Mouse (Mus musculus) neural tube, embryonic 11.5 days (tissue): ENCODE measurements at regions not wholly inside any gene's neighbourhood (a gene's known extent, or its start where the extent isn't known, plus 50 kb on each side); places are given as distances from the start of the nearest gene placed in this dataset.
"Not testable (repeated sequence)": the region's sequence is repeated elsewhere in the genome, so short reads cannot be mapped to it uniquely, and the experiment has no call there.

Experiments
- ATAC-seq: fragments of 200-750 bp; cut with Nextera tagmentation; 2 replicates; pipeline ENCODE4 v1.8.0; 2017; ENCODE audit warnings: moderate number of reproducible peaks, mild to moderate bottlenecking, moderate TSS enrichment, moderate library complexity; ENCODE audit not compliant: insufficient read depth, low FRiP score, low TSS enrichment
- DNase-seq: peaks from one replicate; pipeline ENCODE4 v3.0.0-alpha.2; 2015; ENCODE audit warnings: low spot score
- H3K27ac ChIP-seq: fragments of 300-500 bp; sonication (generic); 2 replicates; pipeline ENCODE4 v1.5.1; 2014; ENCODE audit warnings: low read depth, mild to moderate bottlenecking, low read length
- H3K27me3 ChIP-seq: fragments of 300-500 bp; sonication (generic); 2 replicates; pipeline ENCODE4 v1.6.1; 2014; ENCODE audit warnings: mild to moderate bottlenecking, low read length, mixed read lengths; ENCODE audit not compliant: control insufficient read depth, insufficient read depth
- H3K36me3 ChIP-seq: fragments of 300-500 bp; sonication (generic); 2 replicates; pipeline ENCODE4 v1.6.1; 2014; ENCODE audit warnings: mild to moderate bottlenecking, low read length, moderate library complexity, mixed read lengths; ENCODE audit not compliant: control insufficient read depth, insufficient read depth
- H3K4me1 ChIP-seq: fragments of 300-500 bp; sonication (generic); 2 replicates; pipeline ENCODE4 v1.6.1; 2014; ENCODE audit warnings: low read length, mixed read lengths; ENCODE audit not compliant: control insufficient read depth, insufficient read depth
- H3K4me2 ChIP-seq: fragments of 300-500 bp; sonication (generic); 2 replicates; pipeline ENCODE4 v1.6.1; 2014; ENCODE audit warnings: low read depth, mild to moderate bottlenecking, moderate library complexity
- H3K4me3 ChIP-seq: fragments of 300-500 bp; sonication (generic); 2 replicates; pipeline ENCODE4 v1.5.1; 2014; ENCODE audit warnings: low read depth, low read length
- H3K9ac ChIP-seq: fragments of 300-500 bp; sonication (generic); 2 replicates; pipeline ENCODE4 v1.6.1; 2014; ENCODE audit warnings: mild to moderate bottlenecking, low read length
- H3K9me3 ChIP-seq: fragments of 300-500 bp; sonication (generic); 2 replicates; pipeline ENCODE4 v1.6.1; 2016; ENCODE audit warnings: low read length; ENCODE audit not compliant: control insufficient read depth
- WGBS: fragments of 180-500 bp; shearing (Covaris S2); extraction: QIAGEN DNeasy Blood & Tissue Kit; methylation state at CpG from one replicate; pipeline ENCODE4 v1.1.7; 2014; 5-methylcytosine and 5-hydroxymethylcytosine counted together

DNA sequence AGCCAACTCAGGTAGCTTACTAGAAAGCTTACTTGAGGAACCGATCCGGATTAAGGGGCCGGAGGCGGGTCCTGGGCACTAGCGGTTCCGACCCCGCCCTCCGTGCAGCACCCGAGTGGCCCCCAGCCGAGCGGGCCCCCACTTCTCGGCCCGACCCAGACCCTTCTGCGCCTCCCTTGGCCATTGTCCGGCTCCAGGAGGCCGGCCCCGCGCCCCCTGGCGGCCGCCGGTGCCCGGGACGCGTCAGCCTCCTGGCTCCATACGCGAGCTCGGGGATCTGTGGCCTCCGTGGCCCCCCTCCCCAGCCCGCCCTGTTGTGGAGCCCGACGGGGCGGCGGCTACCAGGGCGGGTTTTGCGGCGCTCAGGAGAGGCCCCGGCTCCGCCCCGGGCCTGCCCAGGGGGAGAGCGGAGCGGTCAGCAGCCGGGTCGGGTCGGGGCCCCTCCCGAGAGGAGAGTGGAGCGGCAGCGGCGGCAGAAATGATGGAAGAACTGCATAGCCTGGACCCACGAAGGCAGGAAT, 94.3 kb upstream of the Zfp986 start:
- ATAC-seq: peak; percentile 93
- not testable (repeated sequence) for H3K36me3 ChIP-seq, H3K9ac ChIP-seq, H3K27me3 ChIP-seq, H3K4me1 ChIP-seq, H3K27ac ChIP-seq, H3K9me3 ChIP-seq
- peak; percentile 61 for DNase-seq
- under 1% methylated on average over 38 of the region's 49 CpGs for WGBS
- peak overlapping the region; percentile 24 for H3K4me2 ChIP-seq
- peak overlapping the region; percentile 18 for H3K4me3 ChIP-seq

DNA sequence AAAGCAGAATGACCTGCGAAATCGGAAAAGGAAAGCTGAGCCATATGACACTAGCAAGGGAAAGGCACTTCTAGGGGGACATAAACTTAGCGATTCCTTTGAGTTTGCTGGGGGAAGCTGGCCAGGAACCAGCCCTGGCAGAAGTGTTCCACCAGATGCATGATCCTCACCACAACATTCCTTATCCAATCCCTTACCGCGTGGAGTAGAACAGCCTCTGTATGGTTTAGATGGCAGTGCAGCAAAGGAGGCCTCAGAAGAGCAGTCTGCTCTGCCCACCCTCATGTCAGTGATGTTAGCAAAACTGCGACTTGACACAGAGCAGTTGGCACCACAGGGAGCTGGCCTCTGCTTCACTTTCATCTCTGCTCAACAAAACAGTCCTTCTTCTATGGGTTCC, 93.7 kb upstream of the Zfp986 start:
- not testable (repeated sequence) for H3K9me3 ChIP-seq, H3K27me3 ChIP-seq, H3K27ac ChIP-seq, H3K36me3 ChIP-seq, DNase-seq, H3K4me2 ChIP-seq, H3K4me1 ChIP-seq, H3K4me3 ChIP-seq, H3K9ac ChIP-seq, ATAC-seq
- WGBS: 0% methylated on average over 1 of the region's 6 CpGs

DNA sequence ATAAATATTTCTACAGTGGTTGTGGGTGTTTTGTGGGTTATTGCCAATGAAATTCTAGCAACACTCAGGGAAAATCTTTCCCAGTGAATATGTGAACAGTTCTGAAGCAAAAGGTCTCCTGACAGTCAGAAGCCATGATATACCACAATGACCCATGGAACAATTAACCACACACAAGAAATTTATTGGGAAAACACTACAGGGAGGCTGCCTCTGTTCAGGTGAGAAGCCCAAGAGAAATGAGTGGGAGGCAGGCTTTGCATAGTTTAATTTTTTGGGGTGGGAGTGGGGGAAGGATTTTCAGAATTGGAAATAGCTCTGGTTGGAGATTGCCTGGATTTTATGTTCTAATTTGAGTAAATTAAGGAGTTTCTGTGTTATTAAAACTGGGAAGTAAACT, 92.1 kb upstream of the Zfp986 start:
- not testable (repeated sequence) for ATAC-seq, H3K27me3 ChIP-seq, H3K9me3 ChIP-seq, H3K4me3 ChIP-seq, H3K27ac ChIP-seq, H3K9ac ChIP-seq, H3K36me3 ChIP-seq, H3K4me2 ChIP-seq, DNase-seq, H3K4me1 ChIP-seq

DNA sequence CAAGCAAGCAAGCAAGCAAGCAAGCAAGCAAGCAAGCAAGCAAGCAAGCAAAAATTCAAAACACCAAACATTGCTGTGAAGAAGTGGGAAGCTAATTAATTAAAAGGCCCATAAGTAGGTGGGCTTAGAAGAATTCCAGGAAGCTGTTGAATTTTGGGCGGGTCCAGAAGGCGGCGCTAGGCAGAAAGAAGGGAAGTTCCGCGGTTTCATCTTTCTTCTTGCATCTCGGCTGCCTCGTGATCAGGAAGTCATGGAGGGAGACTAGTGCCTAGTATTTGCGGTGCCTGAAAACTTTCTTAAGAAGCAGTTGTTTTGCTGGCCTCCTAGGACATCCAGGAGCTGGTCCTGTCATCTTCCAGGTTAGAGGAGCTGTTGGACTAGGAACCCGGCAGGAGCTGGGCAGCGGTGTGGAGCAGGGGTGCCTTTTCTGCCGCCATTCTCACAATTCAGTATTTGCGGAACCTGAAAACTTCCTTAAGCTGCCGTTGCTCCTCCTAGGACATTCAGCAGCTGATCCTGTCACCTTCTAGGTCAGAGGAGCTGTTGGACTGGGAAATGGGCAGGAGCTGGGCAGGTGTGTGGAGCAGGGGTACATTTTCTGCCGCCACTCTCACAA, 87.2 kb upstream of the Zfp986 start:
- not testable (repeated sequence) for H3K9ac ChIP-seq, H3K4me2 ChIP-seq, H3K27ac ChIP-seq, H3K4me1 ChIP-seq, H3K36me3 ChIP-seq, H3K27me3 ChIP-seq, DNase-seq, H3K4me3 ChIP-seq, H3K9me3 ChIP-seq, ATAC-seq
- no CpG with 5 or more reads among the region's 14 CpGs for WGBS

DNA sequence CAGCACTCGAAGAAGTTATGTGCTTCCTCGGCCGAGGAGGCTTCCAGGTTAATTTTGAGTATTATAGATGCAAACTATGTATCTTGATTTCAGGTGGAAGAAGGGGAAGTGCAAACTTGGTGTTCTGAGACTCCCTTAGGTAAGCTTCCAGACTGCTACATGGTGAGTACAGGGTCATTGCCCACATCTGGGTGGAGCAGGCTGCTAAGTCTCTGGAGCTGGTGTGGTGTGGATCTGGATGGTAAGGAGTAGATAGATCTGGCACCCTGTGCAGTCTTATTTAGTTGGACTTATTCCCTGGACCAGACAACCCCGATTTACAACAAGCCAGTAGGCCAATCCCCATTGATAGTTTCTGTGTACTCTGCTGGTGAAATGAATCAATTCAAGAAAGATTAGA, 53.9 kb upstream of the Zfp986 start:
- not testable (repeated sequence) for H3K36me3 ChIP-seq, H3K4me1 ChIP-seq, H3K9ac ChIP-seq, H3K9me3 ChIP-seq, H3K27ac ChIP-seq, H3K4me2 ChIP-seq, H3K4me3 ChIP-seq, DNase-seq, ATAC-seq, H3K27me3 ChIP-seq
- WGBS: no CpG with 5 or more reads among the region's 4 CpGs
